Mouse (Mus musculus) left cerebral cortex, postnatal 25 days (tissue): Measurements from ENCODE around the gene Podnl1. TPM values are rescaled to one million over a fixed set of nuclear protein-coding genes. Genes with fewer than 3 reads are reported as not detected.

Source experiments
- DNase-seq, 2 experiments: peaks; one replicate each; pipeline ENCODE4 v3.0.0; 2022; ENCODE audit warnings: low spot score in 2 of 2, mixed read lengths in 1 of 2
- intact Hi-C: fragments of 180-260 bp; cut with DNase I; formaldehyde crosslinking; loops from one replicate; pipeline ENCODE4 v1.15.1; 2025
- microRNA-seq, 2 experiments: library from miRNA; unstranded; fragments of <30 nt; microRNA quantifications; one replicate each; pipeline ENCODE4 v1.2.0; 2022
- total RNA-seq, 2 experiments: library from RNA; stranded (reverse); gene quantifications; 2 replicates each; pipeline ENCODE4 v1.2.3; 2021

The Podnl1 gene
- total RNA-seq, 2 experiments from 2014 or later = not detected

- intact Hi-C loops = no loop called here
- no peak for DNase-seq
These were observed 54.2 kb downstream of the Podnl1 start for GRCm38 (mm10) chr8:84179946-84180345.

DNA sequence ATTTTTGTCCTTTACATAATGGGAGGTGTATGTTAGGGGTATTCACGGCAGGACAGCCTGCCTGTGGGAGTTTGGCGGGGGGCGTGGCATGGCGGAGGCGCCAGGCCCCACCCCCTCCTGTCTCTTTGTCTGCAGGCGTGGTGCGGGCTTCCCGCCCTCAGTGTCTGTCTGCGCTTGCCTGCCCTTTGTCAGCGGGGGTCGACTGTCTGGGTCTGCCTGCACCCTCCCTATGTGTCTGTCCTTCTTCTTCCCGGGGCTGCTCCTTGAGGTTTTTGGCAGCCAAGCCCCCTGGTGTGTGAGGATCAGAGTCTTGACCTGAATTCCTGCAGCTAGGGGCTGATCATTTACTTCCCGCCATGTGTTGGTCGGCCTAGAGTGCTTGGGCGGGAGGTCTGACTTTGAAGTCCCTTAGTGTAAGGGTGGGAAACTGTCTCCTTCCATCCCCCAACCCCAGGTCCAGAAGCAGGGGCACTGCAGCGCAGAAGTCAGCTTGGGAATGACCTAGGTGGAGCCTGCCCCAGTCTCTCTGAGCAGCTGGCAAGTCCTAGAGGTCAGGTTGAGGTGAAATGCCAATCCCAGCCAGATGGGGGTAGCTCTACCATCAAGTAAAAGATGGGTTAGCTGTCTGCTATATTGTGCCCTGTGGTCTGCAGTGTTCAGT, 54.9 kb downstream of the Podnl1 start:
- intact Hi-C loops = no loop called here
- DNase-seq = peak in 1 of 2 experiments; percentile 22

Small RNA genes lying within 50 kb of the gene (microRNA-seq; reads per million reads assigned to microRNA genes)
- gene Gm25110 (0 reads per million in 2 experiments), gene Mir181c (2,081 to 2,948 reads per million in 2 experiments), gene Mir181d (2,561 to 2,830 reads per million in 2 experiments), gene Mir709 (0 reads per million in 2 experiments)

Other genes with a start within 250 kb of the Podnl1 start
- 100 to 1,000 TPM; 415 to 434 TPM for gene Adgrl1, start 225.9 kb upstream of the Podnl1 start, total RNA-seq
- under 1 TPM; 0.32 to 0.41 TPM for gene Gm10644, start 170.8 kb upstream of the Podnl1 start, total RNA-seq
- gene Asf1b, start 170.5 kb upstream of the Podnl1 start, total RNA-seq = under 1 TPM; 0.60 to 0.73 TPM
- gene Prkaca, start 153.0 kb upstream of the Podnl1 start, total RNA-seq = 100 to 1,000 TPM; 250 to 258 TPM
- gene Samd1, start 128.3 kb upstream of the Podnl1 start, total RNA-seq = 10 to 100 TPM; 40.7 to 46.8 TPM
- under 1 TPM; 0.37 to 0.62 TPM for gene 1700067K01Rik, start 124.5 kb upstream of the Podnl1 start, total RNA-seq
- gene 2210011C24Rik, start 113.8 kb upstream of the Podnl1 start, total RNA-seq = 1 to 10 TPM; 1.3 to 2.1 TPM
- gene Palm3, start 104.5 kb upstream of the Podnl1 start, total RNA-seq = 1 to 10 TPM; 1.2 to 1.4 TPM
- under 1 TPM; 0.16 to 0.62 TPM for gene Il27ra, start 83.4 kb upstream of the Podnl1 start, total RNA-seq
- not detected for gene Rln3, start 81.0 kb upstream of the Podnl1 start, total RNA-seq
- gene Gm10643, start 60.9 kb upstream of the Podnl1 start, total RNA-seq = 1 to 10 TPM; 3.4 to 4.2 TPM
- 10 to 100 TPM; 21.4 to 24.4 TPM for gene Rfx1, start 59.2 kb upstream of the Podnl1 start, total RNA-seq
- gene Dcaf15, start 21.2 kb upstream of the Podnl1 start, total RNA-seq = 10 to 100 TPM; 16.8 to 18.4 TPM
- 10 to 100 TPM; 46.6 to 49.4 TPM for gene Cc2d1a, start 21.9 kb downstream of the Podnl1 start, total RNA-seq
- 1 to 10 TPM; 1.4 to 1.6 TPM for gene 4930432K21Rik, start 22.0 kb downstream of the Podnl1 start, total RNA-seq
- gene Nanos3, start 59.2 kb downstream of the Podnl1 start, total RNA-seq = 1 to 10 TPM; 2.6 to 3.2 TPM
- 10 to 100 TPM; 13.0 to 13.9 TPM for gene Zswim4, start 111.1 kb downstream of the Podnl1 start, total RNA-seq
- gene D8Ertd738e, start 123.7 kb downstream of the Podnl1 start, total RNA-seq = 100 to 1,000 TPM; 145 to 149 TPM
- 10 to 100 TPM; 13.4 to 15.7 TPM for gene Mri1, start 131.3 kb downstream of the Podnl1 start, total RNA-seq
- gene Ccdc130, start 144.4 kb downstream of the Podnl1 start, total RNA-seq = 10 to 100 TPM; 24.1 to 25.3 TPM